Mouse (Mus musculus) stomach, embryonic 14.5 days (tissue): ENCODE results near the gene Atp1a1. TPM values are rescaled to one million over a fixed set of nuclear protein-coding genes. Genes with fewer than 3 reads are reported as not detected.

Source experiments
- ATAC-seq: fragments of 200-750 bp; cut with Nextera tagmentation; 2 replicates; pipeline ENCODE4 v1.8.0; 2017; ENCODE audit warnings: low read depth, moderate TSS enrichment; ENCODE audit not compliant: insufficient number of reproducible peaks, insufficient read depth, low FRiP score
- H3K27ac ChIP-seq: fragments of 300-500 bp; sonication (generic); 2 replicates; pipeline ENCODE4 v1.5.1; 2014; ENCODE audit warnings: mild to moderate bottlenecking, low read length, moderate library complexity, mixed read lengths
- H3K27me3 ChIP-seq: fragments of 300-500 bp; sonication (generic); 2 replicates; pipeline ENCODE4 v1.6.1; 2014; ENCODE audit warnings: low read length, control low read depth, mixed read lengths; ENCODE audit not compliant: control insufficient read depth, insufficient read depth
- H3K36me3 ChIP-seq: fragments of 300-500 bp; sonication (generic); 2 replicates; pipeline ENCODE4 v1.6.1; 2014; ENCODE audit warnings: mild to moderate bottlenecking, control low read depth, low read length, moderate library complexity, mixed read lengths; ENCODE audit not compliant: control insufficient read depth, insufficient read depth
- H3K4me1 ChIP-seq: fragments of 300-500 bp; sonication (generic); 2 replicates; pipeline ENCODE4 v1.6.1; 2014; ENCODE audit warnings: low read length, control low read depth, mixed read lengths; ENCODE audit not compliant: control insufficient read depth, insufficient read depth
- H3K4me2 ChIP-seq: fragments of 300-500 bp; sonication (generic); replicated peaks from 2 replicates; pipeline ENCODE4 v1.6.1; 2014; ENCODE audit warnings: low read depth, low read length, control low read depth
- H3K4me3 ChIP-seq: fragments of 300-500 bp; sonication (generic); 2 replicates; pipeline ENCODE4 v1.5.1; 2014; ENCODE audit warnings: low read depth, low read length, control low read depth
- H3K9ac ChIP-seq: fragments of 300-500 bp; sonication (generic); replicated peaks from 2 replicates; pipeline ENCODE4 v1.6.1; 2014; ENCODE audit warnings: low read depth, mild to moderate bottlenecking, control low read depth, low read length, moderate library complexity, mixed read lengths
- H3K9me3 ChIP-seq: fragments of 300-500 bp; sonication (generic); 2 replicates; pipeline ENCODE4 v1.6.1; 2016; ENCODE audit warnings: low read depth, low read length, control low read depth; ENCODE audit not compliant: control insufficient read depth
- WGBS: fragments of 180-500 bp; shearing (Covaris S2); extraction: QIAGEN DNeasy Blood & Tissue Kit; methylation state at CpG from one replicate; pipeline ENCODE4 v1.1.7; 2014; 5-methylcytosine and 5-hydroxymethylcytosine counted together
- polyA plus RNA-seq: library from polyadenylated mRNA; unstranded; fragments of >200 nt; fragmentation: Nextera tagmentation; extraction: Ambion mirVana; gene quantifications from 2 replicates; pipeline ENCODE4 v1.2.1, GENCODE M21; 2014

Gene Atp1a1
- polyA plus RNA-seq, 1 experiment from 2014 or later: 167 TPM

DNA sequence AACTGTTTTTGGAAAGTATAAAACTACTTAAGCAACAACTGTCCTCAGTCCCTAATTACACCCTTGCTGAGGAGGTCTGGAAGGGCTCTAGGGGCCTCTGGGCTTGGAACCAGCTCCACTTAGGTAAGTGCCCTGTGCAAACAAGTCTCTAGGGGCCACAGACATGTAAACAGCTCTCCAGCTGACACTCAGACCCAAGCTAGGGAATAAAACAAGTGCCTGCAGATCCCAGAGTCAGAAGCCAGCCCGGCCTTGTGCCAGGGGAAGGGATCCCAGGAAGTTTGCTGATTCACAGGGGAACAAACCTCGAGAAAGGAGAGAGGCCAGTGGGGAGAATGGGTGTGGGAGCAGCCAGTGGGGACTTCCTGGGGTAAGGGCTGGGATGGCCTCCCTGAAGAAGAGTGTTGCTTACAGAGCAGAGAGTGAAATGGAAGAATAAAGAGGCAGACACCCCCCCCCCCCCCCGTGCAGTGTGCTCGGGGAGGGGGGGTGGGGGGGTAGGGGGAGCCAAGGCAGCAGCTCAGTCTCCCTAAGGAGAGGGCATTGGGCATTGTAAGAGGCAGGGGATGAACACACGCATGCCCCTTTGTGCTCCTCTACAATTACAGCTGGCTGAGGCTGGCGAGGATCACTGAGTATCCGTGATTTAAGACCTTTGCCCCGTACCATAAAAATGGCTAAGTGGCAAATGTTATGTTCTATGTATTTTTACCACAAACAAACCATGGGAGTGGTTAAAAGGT lies 76.2 kb downstream of the Atp1a1 start:
- no peaks in the 10 kb centered on the region for H3K27me3 ChIP-seq
- no peaks in the 10 kb centered on the region for H3K36me3 ChIP-seq
- H3K4me3 ChIP-seq: no peak overlapping the region
- no peak overlapping the region for H3K4me2 ChIP-seq
- H3K9me3 ChIP-seq: no peaks in the 10 kb centered on the region
- no peak for ATAC-seq
- H3K27ac ChIP-seq: no peak overlapping the region
- H3K4me1 ChIP-seq: peaks cover 3% of the 10 kb centered on the region; the same call in 1 of the 2 replicates
- no peak overlapping the region for H3K9ac ChIP-seq
- 43% methylated on average over 6 of the region's 8 CpGs for WGBS

DNA sequence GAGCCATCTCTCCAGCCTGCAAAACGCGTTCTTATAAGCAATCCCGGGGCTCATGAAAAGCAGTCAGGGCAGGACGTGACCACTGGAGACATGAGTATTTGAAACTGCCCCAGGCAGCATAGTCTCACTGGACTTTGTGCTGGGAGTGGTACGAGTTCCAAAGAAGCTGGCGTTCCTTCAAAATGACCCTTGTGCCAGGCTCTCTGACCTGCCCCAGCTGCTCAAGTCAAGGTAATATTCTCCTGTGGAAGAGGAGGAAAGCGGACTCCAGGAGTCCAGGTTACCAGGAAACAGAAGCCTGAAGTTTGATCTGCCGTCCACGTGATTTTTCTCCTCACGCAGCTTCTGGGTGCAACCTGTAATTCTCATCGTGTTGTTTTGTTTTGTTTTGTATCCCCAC lies 77.9 kb downstream of the Atp1a1 start:
- Histone ChIP-seq H3K4me2 (no peak overlapping the region), H3K27ac (no peak overlapping the region), H3K9ac (no peak overlapping the region), H3K36me3 (no peaks in the 10 kb centered on the region), H3K4me1 (peaks cover 8% of the 10 kb centered on the region; the same call in 1 of the 2 replicates), H3K9me3 (no peaks in the 10 kb centered on the region), H3K4me3 (no peak overlapping the region), H3K27me3 (no peaks in the 10 kb centered on the region)
- no peak for ATAC-seq
- WGBS: 73% methylated on average over 11 of the region's 11 CpGs

Other genes with a start within 250 kb of the Atp1a1 start
- gene Igsf3, start 227.6 kb downstream of the Atp1a1 start, polyA plus RNA-seq: 30.0 and 30.7 TPM in 2 replicates
- 0.69 and 1.8 TPM in 2 replicates for gene Mab21l3, start 244.3 kb upstream of the Atp1a1 start, polyA plus RNA-seq